Mouse (Mus musculus) limb, embryonic 11.5 days (tissue): Measurements from ENCODE around the gene Btbd1. TPM values are rescaled to one million over a fixed set of nuclear protein-coding genes. Genes with fewer than 3 reads are reported as not detected.

Experiments used
- ATAC-seq: fragments of 200-750 bp; cut with Nextera tagmentation; 2 replicates; pipeline ENCODE4 v1.8.0; 2017; ENCODE audit warnings: low read depth; ENCODE audit not compliant: insufficient number of reproducible peaks, low FRiP score, low TSS enrichment
- DNase-seq: peaks from one replicate; pipeline ENCODE4 v3.0.0-alpha.2; 2015; ENCODE audit warnings: low spot score
- H3K27ac ChIP-seq: fragments of 300-500 bp; sonication (generic); replicated peaks from 2 replicates; pipeline ENCODE4 v1.5.1; 2014; ENCODE audit warnings: low read depth, mild to moderate bottlenecking, low read length
- H3K27me3 ChIP-seq: fragments of 300-500 bp; sonication (generic); 2 replicates; pipeline ENCODE4 v1.6.1; 2014; ENCODE audit warnings: mild to moderate bottlenecking, low read length, mixed read lengths; ENCODE audit not compliant: control insufficient read depth, insufficient read depth
- H3K36me3 ChIP-seq: fragments of 300-500 bp; sonication (generic); 2 replicates; pipeline ENCODE4 v1.6.1; 2014; ENCODE audit warnings: mild to moderate bottlenecking, low read length, moderate library complexity, mixed read lengths; ENCODE audit not compliant: control insufficient read depth, insufficient read depth
- H3K4me1 ChIP-seq: fragments of 300-500 bp; sonication (generic); 2 replicates; pipeline ENCODE4 v1.6.1; 2014; ENCODE audit warnings: low read length, mixed read lengths; ENCODE audit not compliant: control insufficient read depth, insufficient read depth
- H3K4me2 ChIP-seq: fragments of 300-500 bp; sonication (generic); 2 replicates; pipeline ENCODE4 v1.6.1; 2014; ENCODE audit warnings: low read depth, mild to moderate bottlenecking, moderate library complexity; ENCODE audit not compliant: severe bottlenecking
- H3K4me3 ChIP-seq: fragments of 300-500 bp; sonication (generic); 2 replicates; pipeline ENCODE4 v1.5.1; 2014; ENCODE audit warnings: low read depth, low read length
- H3K9ac ChIP-seq: fragments of 300-500 bp; sonication (generic); 2 replicates; pipeline ENCODE4 v1.6.1; 2014; ENCODE audit warnings: mild to moderate bottlenecking, low read length
- H3K9me3 ChIP-seq: fragments of 300-500 bp; sonication (generic); 2 replicates; pipeline ENCODE4 v1.6.1; 2016; ENCODE audit warnings: low read length; ENCODE audit not compliant: control insufficient read depth
- WGBS: fragments of 180-500 bp; shearing (Covaris S2); extraction: QIAGEN DNeasy Blood & Tissue Kit; methylation state at CpG from one replicate; pipeline ENCODE4 v1.1.7; 2014; 5-methylcytosine and 5-hydroxymethylcytosine counted together
- polyA plus RNA-seq: library from polyadenylated mRNA; unstranded; fragments of >200 nt; fragmentation: Nextera tagmentation; extraction: Ambion mirVana; gene quantifications from 2 replicates; pipeline ENCODE4 v1.2.1, GENCODE M21; 2014

Gene Btbd1
- polyA plus RNA-seq, 1 experiment from 2014 or later = 74.0 TPM

DNA sequence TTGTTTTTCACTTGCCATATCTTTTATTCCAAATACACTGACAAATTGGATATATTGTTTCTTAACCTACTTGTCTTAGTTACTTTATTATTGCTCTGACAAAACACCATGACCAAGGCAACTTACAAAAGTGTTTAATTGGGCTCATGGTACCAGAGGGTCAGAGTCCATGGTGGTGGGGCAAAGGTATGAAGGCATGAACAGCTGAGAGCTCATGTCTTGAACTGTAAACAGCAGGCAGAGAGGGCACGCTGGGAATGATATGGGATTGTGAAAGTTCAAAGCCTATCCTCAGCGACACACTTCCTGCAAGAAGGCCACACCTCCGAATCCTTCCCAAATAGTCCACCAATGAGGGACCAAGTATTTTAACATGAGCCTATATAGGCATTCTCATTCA is 81.3 kb downstream of the Btbd1 start:
- Histone ChIP-seq H3K27ac (no peak overlapping the region), H3K27me3 (no peaks in the 10 kb centered on the region), H3K4me3 (no peak overlapping the region), H3K4me2 (no peak overlapping the region), H3K4me1 (no peaks in the 10 kb centered on the region), H3K9me3 (no peaks in the 10 kb centered on the region), H3K36me3 (no peaks in the 10 kb centered on the region), H3K9ac (no peak overlapping the region)
- 79% methylated on average over 3 of the region's 3 CpGs for WGBS
- ATAC-seq (no peak), DNase-seq (no peak)

DNA sequence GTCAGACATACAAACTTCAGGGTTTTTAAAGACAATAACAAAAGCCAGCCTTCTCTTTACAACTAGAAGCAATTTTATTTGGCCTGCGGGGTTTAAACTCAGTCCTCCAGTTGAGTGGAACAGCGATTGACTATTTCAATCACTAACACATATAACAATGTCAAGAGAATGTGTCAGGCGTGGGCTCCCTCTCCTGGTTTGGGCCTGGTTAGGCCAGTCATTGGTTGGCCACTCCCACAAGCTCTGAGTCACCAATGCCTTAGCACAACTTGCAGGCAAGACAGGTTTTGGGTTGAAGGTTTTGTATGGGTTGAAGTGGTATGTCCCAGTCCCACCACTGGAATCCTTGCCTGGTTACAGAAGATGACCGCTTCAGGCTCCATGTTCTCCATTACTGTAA is 85.1 kb downstream of the Btbd1 start:
- no peak overlapping the region for H3K27ac ChIP-seq
- H3K27me3 ChIP-seq = no peaks in the 10 kb centered on the region
- ATAC-seq (no peak), DNase-seq (peak; percentile 40)
- H3K4me3 ChIP-seq = no peak overlapping the region
- WGBS = 73% methylated on average over 4 of the region's 4 CpGs
- H3K9me3 ChIP-seq = no peaks in the 10 kb centered on the region
- H3K36me3 ChIP-seq = no peaks in the 10 kb centered on the region
- H3K4me1 ChIP-seq = no peaks in the 10 kb centered on the region
- H3K9ac ChIP-seq = no peak overlapping the region
- H3K4me2 ChIP-seq = no peak overlapping the region

Other genes with a start within 250 kb of the Btbd1 start
- gene Homer2, start 121.9 kb downstream of the Btbd1 start, polyA plus RNA-seq = 33.5 and 36.0 TPM in 2 replicates
- 109 and 113 TPM in 2 replicates for gene Ramac, start 66.5 kb downstream of the Btbd1 start, polyA plus RNA-seq
- gene 3110040N11Rik, start 40.0 kb downstream of the Btbd1 start, polyA plus RNA-seq = 50.8 and 58.4 TPM in 2 replicates
- gene Gm10160, start 26.4 kb upstream of the Btbd1 start, polyA plus RNA-seq = not detected in 2 replicates
- gene Tm6sf1, start 29.6 kb upstream of the Btbd1 start, polyA plus RNA-seq = 8.9 and 10.7 TPM in 2 replicates
- gene Hdgfl3, start 105.0 kb upstream of the Btbd1 start, polyA plus RNA-seq = 34.4 and 34.7 TPM in 2 replicates
- 2.9 and 3.4 TPM in 2 replicates for gene Bnc1, start 162.9 kb upstream of the Btbd1 start, polyA plus RNA-seq